Comparison of ENCODE assay signal across 28 mouse cellular contexts in the genomic region with DNA sequence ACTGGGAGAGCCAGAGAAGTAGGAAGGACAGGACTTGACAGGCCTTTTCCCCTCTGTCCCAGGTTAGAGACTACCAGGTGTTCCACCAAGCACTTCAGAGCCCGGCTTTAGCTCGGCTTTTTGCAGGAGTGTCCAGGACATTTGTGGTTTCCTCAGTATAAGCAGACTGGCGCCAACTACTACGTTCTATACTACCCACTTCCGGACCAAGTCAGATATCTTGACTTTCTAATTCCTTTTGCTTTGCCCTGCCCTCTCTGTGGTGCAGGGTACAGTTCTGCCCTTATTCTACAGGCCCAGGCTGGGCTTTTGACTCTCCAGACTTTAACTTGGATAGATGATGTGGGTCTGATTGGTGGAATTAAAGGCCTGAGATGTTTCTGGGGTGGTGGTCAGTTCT. TPM values are rescaled to one million over a fixed set of nuclear protein-coding genes. Genes with fewer than 3 reads are reported as not detected.
DNase-seq lines count a peak whose midpoint lies in the region; ATAC-seq and TF ChIP-seq lines count a peak whose summit lies in the region.
"Had no signal": no experiment of that assay in that cellular context is flagged by ENCODE, and none has a peak within 500 bp of the region (broad histone marks: within the 10 kb centered on the region; RNA-seq: fewer than 3 reads in every experiment).

No protein-coding gene starts in this region.

- H3K4me1 ChIP-seq in heart, embryonic 13.5 days = peaks cover 53% of the 10 kb centered on the region
- peaks cover 51% of the 10 kb centered on the region for H3K4me1 ChIP-seq in heart, embryonic 10.5 days
- no peaks in the 10 kb centered on the region for H3K4me1 ChIP-seq in lung, postnatal 0 days (ENCODE audit: insufficient read depth, low read depth, low read length)
- H3K4me1 ChIP-seq in forebrain, embryonic 16.5 days (replicated peaks; ENCODE audit: control insufficient read depth, insufficient read depth, low read length) = no peaks in the 10 kb centered on the region
- H3K4me1 ChIP-seq: forebrain, embryonic 15.5 days had no signal

- no peak overlapping the region for H3K4me2 ChIP-seq in heart, embryonic 13.5 days
- no peak overlapping the region for H3K4me2 ChIP-seq in lung, postnatal 0 days (replicated peaks; ENCODE audit: low read depth, low read length)
- no peak overlapping the region for H3K4me2 ChIP-seq in forebrain, embryonic 16.5 days (ENCODE audit: low read length)
- H3K4me2 ChIP-seq: embryonic facial prominence, embryonic 13.5 days; forebrain, embryonic 15.5 days; liver, embryonic 13.5 days; lung, embryonic 14.5 days; neural tube, embryonic 13.5 days had no signal

- DNase-seq in heart, embryonic 10.5 days (ENCODE audit: low spot score) = no peak
- no peak for DNase-seq in lung, postnatal 0 days (ENCODE audit: low spot score)
- DNase-seq in lung, postnatal 25 days (ENCODE audit: low spot score) = no peak
- DNase-seq in left cerebral cortex, adult 2 months (ENCODE audit: extremely low spot score in 1 of 2, low spot score in 2 of 2) = no peak
- DNase-seq: adrenal gland, postnatal 36 days; B cell, adult 2 months; embryo, embryonic 11 days; gastrocnemius, postnatal 10 days; kidney, postnatal 14 days; liver, embryonic 13.5 days; lung, embryonic 14.5 days; retina, postnatal 1 day; right cerebral cortex, postnatal 25 days; spleen, adult 18-20 months; thymus, postnatal 25 days had no signal

- intact Hi-C loops in left cerebral cortex, adult 2 months (cut with DNase I) = loop anchor here (2.0 kb wide), 1 partner anchor 23 kb away; no protein-coding TSS in a partner anchor

- H3K9ac ChIP-seq in heart, embryonic 13.5 days = no peak overlapping the region
- no peak overlapping the region for H3K9ac ChIP-seq in lung, postnatal 0 days (replicated peaks; ENCODE audit: low read depth)
- no peak overlapping the region for H3K9ac ChIP-seq in forebrain, embryonic 16.5 days (replicated peaks; ENCODE audit: low read depth, low read length)
- H3K9ac ChIP-seq: embryonic facial prominence, embryonic 13.5 days; forebrain, embryonic 15.5 days; liver, embryonic 13.5 days; lung, embryonic 14.5 days; neural tube, embryonic 13.5 days had no signal

- TF ChIP-seq EP300 in lung, postnatal 0 days (IDR thresholded peaks at IDR 0.05) = no peak

- H3K9me3 ChIP-seq in heart, embryonic 13.5 days = no peaks in the 10 kb centered on the region
- H3K9me3 ChIP-seq in heart, embryonic 10.5 days = no peaks in the 10 kb centered on the region
- no peaks in the 10 kb centered on the region for H3K9me3 ChIP-seq in lung, postnatal 0 days (ENCODE audit: low read length)
- H3K9me3 ChIP-seq in forebrain, embryonic 16.5 days (ENCODE audit: control insufficient read depth, low read length) = no peaks in the 10 kb centered on the region
- H3K9me3 ChIP-seq: embryonic facial prominence, embryonic 13.5 days; forebrain, embryonic 15.5 days; hindbrain, embryonic 10.5 days; liver, embryonic 13.5 days; midbrain, embryonic 10.5 days; neural tube, embryonic 13.5 days had no signal

- TF ChIP-seq CTCF in lung, postnatal 0 days (IDR thresholded peaks at IDR 0.05) = no peak
- no peak for TF ChIP-seq CTCF in left cerebral cortex, adult 2 months (IDR thresholded peaks at IDR 0.05)

- H3K27ac ChIP-seq in heart, embryonic 13.5 days (replicated peaks) = peak overlapping the region; percentile 21
- H3K27ac ChIP-seq in heart, embryonic 10.5 days = no peak overlapping the region
- peak overlapping the region; percentile 9; the same call in 1 of the 2 replicates for H3K27ac ChIP-seq in lung, postnatal 0 days (ENCODE audit: low read length)
- no peak overlapping the region for H3K27ac ChIP-seq in left cerebral cortex, adult 2 months
- H3K27ac ChIP-seq in forebrain, embryonic 16.5 days (ENCODE audit: low read length) = no peak overlapping the region
- H3K27ac ChIP-seq: embryonic facial prominence, embryonic 13.5 days; forebrain, embryonic 15.5 days; hindbrain, embryonic 10.5 days; midbrain, embryonic 10.5 days; neural tube, embryonic 13.5 days had no signal

- H3K4me3 ChIP-seq in heart, embryonic 13.5 days = no peak overlapping the region
- no peak overlapping the region for H3K4me3 ChIP-seq in heart, embryonic 10.5 days
- no peak overlapping the region for H3K4me3 ChIP-seq in lung, postnatal 0 days (ENCODE audit: low read depth, low read length)
- no peak overlapping the region for H3K4me3 ChIP-seq in left cerebral cortex, adult 2 months
- no peak overlapping the region for H3K4me3 ChIP-seq in forebrain, embryonic 16.5 days (replicated peaks; ENCODE audit: low read length)
- H3K4me3 ChIP-seq: embryonic facial prominence, embryonic 13.5 days; erythroblast, embryonic 14.5 days; forebrain, embryonic 15.5 days; hindbrain, embryonic 10.5 days; liver, embryonic 13.5 days; midbrain, embryonic 10.5 days; myocyte; neural tube, embryonic 13.5 days had no signal

- no peaks in the 10 kb centered on the region for H3K27me3 ChIP-seq in heart, embryonic 13.5 days (replicated peaks)
- H3K27me3 ChIP-seq in heart, embryonic 10.5 days (ENCODE audit: insufficient read depth, poor library complexity, severe bottlenecking) = no peaks in the 10 kb centered on the region
- H3K27me3 ChIP-seq in lung, postnatal 0 days (replicated peaks; ENCODE audit: insufficient read depth, low read length) = no peaks in the 10 kb centered on the region
- no peaks in the 10 kb centered on the region for H3K27me3 ChIP-seq in forebrain, embryonic 16.5 days (replicated peaks; ENCODE audit: control insufficient read depth, insufficient read depth, low read length)
- H3K27me3 ChIP-seq: embryonic facial prominence, embryonic 13.5 days; forebrain, embryonic 15.5 days; liver, embryonic 13.5 days; neural tube, embryonic 13.5 days had no signal

- ATAC-seq in heart, embryonic 13.5 days (ENCODE audit: extremely low read depth, insufficient number of reproducible peaks, low FRiP score, low TSS enrichment) = no peak
- ATAC-seq in lung, postnatal 0 days = no peak
- ATAC-seq in CD4-positive, CD25-positive, alpha-beta regulatory T cell, adult 4 months = peak; percentile 85
- ATAC-seq in megakaryocyte, adult 5-6 weeks (ENCODE audit: poor library complexity, severe bottlenecking) = peak; percentile 11; the same call in 1 of the 2 replicates
- no peak for ATAC-seq in forebrain, embryonic 16.5 days
- ATAC-seq: forebrain, embryonic 15.5 days; hindbrain, embryonic 16.5 days; midbrain, embryonic 16.5 days had no signal

- 81% methylated on average over 5 of the region's 5 CpGs for WGBS in heart, embryonic 13.5 days
- WGBS in heart, embryonic 10.5 days = 84% methylated on average over 5 of the region's 5 CpGs
- 79% methylated on average over 5 of the region's 5 CpGs for WGBS in lung, postnatal 0 days
- 93% methylated on average over 5 of the region's 5 CpGs for WGBS in forebrain, embryonic 16.5 days

- peaks cover 93% of the 10 kb centered on the region for H3K36me3 ChIP-seq in heart, embryonic 13.5 days
- H3K36me3 ChIP-seq in heart, embryonic 10.5 days = peaks cover 77% of the 10 kb centered on the region
- H3K36me3 ChIP-seq in lung, postnatal 0 days (ENCODE audit: insufficient read depth, low read length) = peaks cover 28% of the 10 kb centered on the region
- H3K36me3 ChIP-seq in forebrain, embryonic 16.5 days (ENCODE audit: control insufficient read depth, insufficient read depth) = peaks cover 17% of the 10 kb centered on the region

RNA-seq across cellular contexts. Expression of a gene that starts 17.9 kb away (rescaled TPM):
- 13.3 and 14.7 TPM in 2 replicates for polyA plus RNA-seq in heart, embryonic 13.5 days (2015; fragmentation: Nextera tagmentation; extraction: Ambion mirVana)
- 15.3 and 18.2 TPM in 2 replicates for polyA plus RNA-seq in heart, embryonic 10.5 days (2016; fragmentation: Nextera tagmentation; extraction: Ambion mirVana)
- polyA plus RNA-seq in lung, postnatal 0 days (2015; fragmentation: Nextera tagmentation; extraction: Ambion mirVana) = 24.4 and 26.2 TPM in 2 replicates
- polyA plus RNA-seq in CD4-positive, CD25-positive, alpha-beta regulatory T cell, adult 4 months (2017; shearing (Covaris generic)) = 10 to 100 TPM; 10.2 to 12.1 TPM
- total RNA-seq in megakaryocyte, adult 5-6 weeks (2015) = 82.9 and 83.8 TPM in 2 replicates
- 46.3 and 55.6 TPM in 2 replicates for total RNA-seq in megakaryocyte, adult 5-6 weeks (2017)
- 10 to 100 TPM; 21.2 to 27.5 TPM for total RNA-seq in left cerebral cortex, adult 2 months (2021)
- 5.5 and 5.9 TPM in 2 replicates for polyA plus RNA-seq in forebrain, embryonic 16.5 days (2015; fragmentation: Nextera tagmentation; extraction: Ambion mirVana)

RNA-seq across cellular contexts. Expression of a gene that starts 29.2 kb away (rescaled TPM):
- polyA plus RNA-seq in heart, embryonic 13.5 days (2015; fragmentation: Nextera tagmentation; extraction: Ambion mirVana) = 14.9 and 17.2 TPM in 2 replicates
- polyA plus RNA-seq in heart, embryonic 10.5 days (2016; fragmentation: Nextera tagmentation; extraction: Ambion mirVana) = 20.1 and 32.4 TPM in 2 replicates
- polyA plus RNA-seq in lung, postnatal 0 days (2015; fragmentation: Nextera tagmentation; extraction: Ambion mirVana) = 22.7 and 23.4 TPM in 2 replicates
- under 1 TPM; 0.47 to 0.86 TPM for polyA plus RNA-seq in CD4-positive, CD25-positive, alpha-beta regulatory T cell, adult 4 months (2017; shearing (Covaris generic))
- total RNA-seq in megakaryocyte, adult 5-6 weeks (2015) = 0.78 and 1.2 TPM in 2 replicates
- total RNA-seq in megakaryocyte, adult 5-6 weeks (2017) = 0.69 and 1.8 TPM in 2 replicates
- 10 to 100 TPM in 1 of 2 experiments, 1 to 10 TPM in 1; 8.9 to 10.5 TPM for total RNA-seq in left cerebral cortex, adult 2 months (2021)
- 55.7 TPM in 2 replicates for polyA plus RNA-seq in forebrain, embryonic 16.5 days (2015; fragmentation: Nextera tagmentation; extraction: Ambion mirVana)

Comparison
In these comparisons a context has a peak if more than half of its experiments do, and no peak if none do; other contexts are left out.
1. H3K27ac ChIP-seq: peak in heart, embryonic 13.5 days (single experiment) and lung, postnatal 0 days (single experiment); none in heart, embryonic 10.5 days (single experiment), left cerebral cortex, adult 2 months (single experiment) and forebrain, embryonic 16.5 days (single experiment).
2. ATAC-seq: peak in CD4-positive, CD25-positive, alpha-beta regulatory T cell, adult 4 months (single experiment) and megakaryocyte, adult 5-6 weeks (single experiment); none in heart, embryonic 13.5 days (single experiment), lung, postnatal 0 days (single experiment) and forebrain, embryonic 16.5 days (single experiment).